Mouse (Mus musculus): ENCODE results near the gene Olfr272.

Gene Olfr272

DNA sequence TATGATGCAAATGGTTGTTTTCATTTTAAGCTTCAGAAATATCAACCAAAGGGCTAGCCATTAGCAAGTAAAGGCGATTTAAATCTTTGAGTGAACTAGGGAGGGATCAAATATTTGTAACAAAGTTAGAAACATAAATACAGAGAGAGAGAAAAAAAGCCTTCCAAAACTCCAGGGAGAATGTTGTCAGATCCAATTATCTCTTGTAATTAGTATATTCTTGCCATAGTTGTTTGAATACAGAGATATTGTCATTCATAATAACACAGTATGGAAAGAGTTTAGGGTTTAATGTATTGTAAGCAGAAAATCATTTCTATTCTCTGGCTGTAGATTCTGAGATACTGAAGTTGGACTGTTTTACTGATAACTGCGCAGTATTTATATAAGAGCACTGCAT lies at the start of gene Olfr272:
Gene Olfr272, minus strand, starts transcription at position 101 of the 400 bp plus-strand sequence.
- no peak for DNase-seq (ENCODE audit: low read depth, low spot score)

DNA sequence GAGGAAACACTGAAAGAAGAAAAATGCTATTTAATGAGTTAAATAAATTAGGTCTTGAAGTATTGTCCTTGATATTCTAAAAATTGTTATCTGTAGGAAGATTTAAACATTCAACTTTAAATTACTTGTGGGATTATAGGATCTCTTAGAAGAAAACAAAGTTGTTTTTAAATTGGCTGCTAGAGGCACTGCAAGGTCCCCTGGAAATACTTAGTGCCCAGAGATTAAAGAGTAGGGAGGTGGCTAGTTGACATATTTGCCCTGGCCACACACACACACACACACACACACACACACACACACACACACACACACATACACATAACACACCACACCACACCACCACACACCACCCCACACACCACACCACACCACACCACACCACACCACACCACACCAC lies 45.3 kb upstream of the Olfr272 start, which contains the start of gene Olfr270:
Gene Olfr270, plus strand, starts transcription at position 301 of the 400 bp plus-strand sequence.
- DNase-seq (ENCODE audit: low read depth, low spot score), result no peak

DNA sequence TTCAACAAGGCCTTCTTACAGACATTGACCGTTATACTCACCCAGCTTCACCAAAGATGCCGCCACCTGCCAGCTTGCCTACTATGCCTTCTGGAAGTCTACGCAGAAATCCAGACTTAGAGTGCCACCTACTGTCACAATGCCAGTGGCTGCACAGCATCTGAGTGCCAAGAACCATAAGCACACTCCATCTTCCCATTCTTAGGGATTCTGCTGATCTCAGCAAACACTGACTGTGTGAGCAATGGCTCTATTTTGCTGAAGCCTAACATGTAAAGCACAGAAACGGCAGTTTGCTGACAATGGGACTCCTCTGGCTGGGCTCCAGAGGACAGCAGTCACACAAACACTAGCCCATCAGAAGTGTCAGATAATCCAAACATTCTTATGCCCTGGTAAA lies 39.7 kb upstream of the Olfr272 start:
- peak; percentile 30 for DNase-seq (ENCODE audit: low read depth, low spot score)

DNA sequence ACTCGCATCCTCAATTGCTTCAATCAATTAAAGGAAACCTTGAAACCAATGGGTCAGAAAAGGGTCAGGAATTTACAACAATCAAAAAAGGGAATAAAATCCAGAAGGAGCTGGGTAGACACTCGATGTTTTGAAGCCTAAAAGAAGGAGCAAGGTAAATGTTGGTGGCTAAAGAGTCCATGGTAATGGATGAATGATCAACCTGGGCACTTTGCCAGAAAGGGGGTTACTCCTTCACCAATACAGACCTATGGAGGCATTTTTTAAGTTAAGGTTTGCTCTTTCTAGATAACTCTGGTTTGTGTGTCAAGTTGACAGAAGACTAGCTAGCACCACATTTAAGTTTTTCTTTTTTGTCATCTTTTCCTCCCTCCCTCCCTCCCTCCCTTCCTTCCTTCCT lies 30.0 kb upstream of the Olfr272 start:
- no peak for DNase-seq (ENCODE audit: low read depth, low spot score)

DNA sequence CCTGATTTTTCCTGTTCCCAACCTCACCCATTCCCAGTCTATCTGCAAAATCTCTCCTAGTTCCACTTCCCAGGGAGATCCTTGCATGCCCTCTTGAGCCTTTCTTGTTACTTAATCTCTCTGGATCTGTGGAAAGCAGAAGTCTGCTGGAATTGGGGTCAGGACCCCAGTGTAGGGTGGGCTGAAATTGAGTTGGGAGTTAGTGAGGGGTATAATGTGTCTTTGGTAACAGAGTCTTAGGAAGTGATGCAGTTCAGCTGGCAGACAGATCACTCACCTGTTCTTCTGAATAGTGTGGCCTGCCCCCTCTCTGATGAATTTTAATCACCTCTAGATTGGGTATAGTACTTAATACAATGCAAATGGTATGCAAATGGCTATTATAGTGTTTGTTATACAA lies 27.7 kb upstream of the Olfr272 start:
- DNase-seq (ENCODE audit: low read depth, low spot score), result no peak

DNA sequence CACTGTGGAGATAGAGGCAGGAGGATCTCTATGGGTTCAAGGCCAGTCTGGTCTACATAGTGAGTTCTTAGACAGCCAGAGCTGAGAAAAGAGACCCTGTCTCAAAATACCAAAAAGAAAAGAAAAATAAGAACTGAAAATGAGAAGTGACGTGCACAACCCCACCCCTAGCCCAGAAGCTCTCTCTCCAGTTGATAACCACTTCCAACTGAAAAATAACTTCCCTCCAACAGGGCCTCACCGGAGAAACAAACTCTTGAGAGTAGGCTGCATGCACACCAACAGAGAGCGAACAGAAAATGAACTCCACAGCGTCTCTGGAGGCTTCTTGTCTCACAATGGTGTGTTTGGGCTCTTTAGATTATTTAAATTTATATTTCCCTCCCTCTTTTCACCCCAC lies 11.5 kb upstream of the Olfr272 start:
- no peak for DNase-seq (ENCODE audit: low read depth, low spot score)

DNA sequence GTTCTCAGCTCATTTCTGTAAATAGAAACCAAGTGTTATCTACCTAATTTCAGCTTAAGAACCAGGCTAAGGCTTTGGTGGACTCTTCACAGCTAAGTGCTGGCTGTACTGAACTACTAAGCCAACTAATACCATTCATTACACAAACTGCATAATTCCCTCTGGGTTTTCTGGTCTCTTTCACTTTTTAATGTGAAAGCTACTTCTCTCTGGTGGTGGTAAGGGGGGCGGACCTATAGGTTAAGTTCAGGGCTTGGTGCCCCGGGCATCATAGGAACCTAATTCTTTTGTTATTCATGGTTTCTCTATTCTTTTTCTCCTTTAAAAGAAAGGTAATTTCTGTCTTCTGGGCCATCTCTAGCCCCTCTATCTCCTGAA lies 1.7 kb downstream of the Olfr272 start:
- DNase-seq (ENCODE audit: low read depth, low spot score), result no peak

DNA sequence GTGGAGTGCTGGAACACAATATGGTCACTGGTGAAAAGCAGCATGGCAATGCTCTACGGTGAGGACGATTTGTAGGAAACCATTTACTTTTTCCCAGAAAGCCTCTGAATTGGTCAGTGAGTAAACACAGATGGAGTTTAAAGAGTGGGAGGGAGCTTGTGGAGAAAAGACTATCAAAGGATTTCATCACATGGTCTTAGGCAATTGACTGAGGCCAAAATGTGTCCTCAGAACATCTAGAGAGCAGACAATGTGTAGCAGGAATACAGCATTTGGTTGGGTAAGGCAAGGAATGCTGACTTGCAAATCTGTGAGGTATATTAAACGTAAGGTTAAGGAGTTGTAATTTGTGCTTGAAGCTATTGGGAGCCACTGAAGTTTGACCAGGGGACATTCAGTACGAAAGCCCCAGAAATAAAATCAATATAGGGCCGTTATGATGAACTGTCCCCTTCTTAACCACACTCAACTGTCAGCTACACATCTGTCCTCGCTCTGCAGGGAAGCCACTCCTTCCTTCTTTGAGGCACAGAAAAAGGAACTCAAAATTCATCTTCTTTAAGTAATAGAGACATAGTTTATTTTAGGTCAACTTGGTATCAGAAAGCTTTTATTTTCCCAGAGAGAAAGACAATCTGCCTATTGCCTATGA lies 2.2 kb downstream of the Olfr272 start:
- no peak for DNase-seq (ENCODE audit: low read depth, low spot score)

DNA sequence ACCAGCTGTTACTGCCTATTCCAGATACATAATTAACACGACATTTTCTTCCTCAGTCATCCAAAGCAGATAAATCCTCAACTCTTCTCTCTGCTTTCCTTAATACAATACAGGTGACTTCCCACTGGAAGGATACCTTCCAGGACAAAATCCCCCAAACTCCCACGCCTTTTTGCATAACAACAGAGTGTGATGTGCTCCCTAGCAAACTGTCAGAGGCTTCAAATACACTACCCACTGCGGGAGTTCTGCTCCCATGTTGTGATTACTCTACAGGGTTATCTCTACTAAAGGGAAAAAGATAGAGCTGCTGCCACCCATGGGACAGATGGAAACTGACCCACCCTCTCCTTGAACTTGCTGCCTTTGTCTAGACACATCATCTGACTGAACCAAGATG lies 6.6 kb downstream of the Olfr272 start:
- no peak for DNase-seq (ENCODE audit: low read depth, low spot score)

DNA sequence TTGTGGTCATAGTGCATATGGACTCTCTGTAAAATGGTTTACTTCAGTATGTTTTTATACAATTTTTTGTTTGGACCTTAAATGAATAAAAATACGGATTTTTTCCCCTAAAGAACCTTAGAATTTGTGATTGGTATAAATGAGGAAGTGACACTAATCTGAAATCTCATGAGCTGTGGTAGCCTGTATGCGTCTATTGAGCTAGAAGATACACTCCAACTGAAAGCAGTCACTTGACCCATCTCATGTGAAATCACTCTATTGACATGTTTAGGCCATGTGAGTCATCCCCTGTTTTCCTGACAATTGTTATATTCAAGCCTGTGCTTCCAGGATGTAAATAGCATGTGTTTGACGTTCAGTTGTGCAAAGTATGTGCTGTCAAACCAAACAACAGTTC lies 9.4 kb downstream of the Olfr272 start:
- no peak for DNase-seq (ENCODE audit: low read depth, low spot score)

DNA sequence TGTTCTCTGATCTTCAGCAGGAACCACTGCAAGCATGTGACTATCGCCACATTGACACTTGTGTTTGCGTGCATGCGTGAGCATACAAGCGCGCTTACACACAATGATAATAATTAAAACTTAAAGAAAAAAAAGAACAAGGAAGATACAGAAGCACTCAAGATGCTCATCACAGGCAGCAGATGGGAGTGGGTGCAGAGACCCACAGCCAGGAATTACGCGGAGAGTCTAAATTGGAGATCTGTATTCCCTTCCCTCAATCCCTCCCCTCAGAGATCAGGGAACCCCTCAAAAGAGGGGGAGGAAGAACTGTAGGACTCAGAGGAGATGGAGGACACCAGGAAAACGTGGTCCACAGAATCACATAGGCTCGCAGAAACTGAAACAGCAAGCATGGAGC lies 54.8 kb downstream of the Olfr272 start:
- DNase-seq (ENCODE audit: low read depth, low spot score), result no peak
